24 mouse cellular contexts compared by ENCODE assay signal in genomic region chr17:56262645-56263094, GRCm38 (mm10). TPM values are rescaled to one million over a fixed set of nuclear protein-coding genes. Genes with fewer than 3 reads are reported as not detected.
DNase-seq lines count a peak whose midpoint lies in the region; ATAC-seq and TF ChIP-seq lines count a peak whose summit lies in the region.
"Had no signal": no experiment of that assay in that cellular context is flagged by ENCODE, and none has a peak within 500 bp of the region (broad histone marks: within the 10 kb centered on the region; RNA-seq: fewer than 3 reads in every experiment).

No protein-coding gene starts in this region.

- H3K27me3 ChIP-seq in limb, embryonic 13.5 days: no peaks in the 10 kb centered on the region
- H3K27me3 ChIP-seq in limb, embryonic 10.5 days (ENCODE audit: low read depth, poor library complexity, severe bottlenecking): no peaks in the 10 kb centered on the region
- H3K27me3 ChIP-seq in heart, embryonic 12.5 days (replicated peaks): no peaks in the 10 kb centered on the region
- no peaks in the 10 kb centered on the region for H3K27me3 ChIP-seq in limb, embryonic 14.5 days (ENCODE audit: control insufficient read depth, insufficient read depth, low read length)
- H3K27me3 ChIP-seq: embryonic facial prominence, embryonic 12.5 days; midbrain, embryonic 15.5 days; stomach, embryonic 15.5 days had no signal

- no peak for ATAC-seq in limb, embryonic 13.5 days (ENCODE audit: low FRiP score, low read depth)
- ATAC-seq in heart, embryonic 12.5 days (ENCODE audit: insufficient number of reproducible peaks, low FRiP score): no peak
- ATAC-seq in limb, embryonic 14.5 days (ENCODE audit: low FRiP score, low read depth): no peak
- ATAC-seq: CD4-positive, CD25-positive, alpha-beta regulatory T cell, adult 4 months; liver, postnatal 0 days; midbrain, embryonic 15.5 days had no signal

- WGBS in limb, embryonic 13.5 days: 89% methylated on average over 3 of the region's 3 CpGs
- 88% methylated on average over 3 of the region's 3 CpGs for WGBS in limb, embryonic 10.5 days
- 59% methylated on average over 3 of the region's 3 CpGs for WGBS in heart, embryonic 12.5 days
- WGBS in limb, embryonic 14.5 days: 87% methylated on average over 3 of the region's 3 CpGs

- H3K27ac ChIP-seq in limb, embryonic 13.5 days: peak overlapping the region; percentile 6; the same call in 1 of the 2 replicates
- H3K27ac ChIP-seq in limb, embryonic 10.5 days: no peak overlapping the region
- peak overlapping the region; percentile 81 for H3K27ac ChIP-seq in heart, embryonic 12.5 days (ENCODE audit: poor library complexity, severe bottlenecking)
- no peak overlapping the region for H3K27ac ChIP-seq in limb, embryonic 14.5 days (replicated peaks; ENCODE audit: low read depth, low read length)
- H3K27ac ChIP-seq: embryonic facial prominence, embryonic 12.5 days; forebrain, embryonic 10.5 days; hindbrain, embryonic 14.5 days; midbrain, embryonic 15.5 days; stomach, embryonic 15.5 days had no signal

- H3K4me1 ChIP-seq in limb, embryonic 13.5 days: peaks cover 38% of the 10 kb centered on the region
- peaks cover 29% of the 10 kb centered on the region for H3K4me1 ChIP-seq in limb, embryonic 10.5 days
- H3K4me1 ChIP-seq in heart, embryonic 12.5 days (replicated peaks): peaks cover 65% of the 10 kb centered on the region
- H3K4me1 ChIP-seq in limb, embryonic 14.5 days (ENCODE audit: control insufficient read depth, insufficient read depth, low read length): peaks cover 8% of the 10 kb centered on the region; the same call in 1 of the 2 replicates

- no peak for TF ChIP-seq POLR2A in limb, embryonic 14.5 days (IDR thresholded peaks at IDR 0.05; ENCODE audit: borderline replicate concordance, extremely low read depth, insufficient read depth, insufficient read length)

- H3K9ac ChIP-seq in limb, embryonic 13.5 days: no peak overlapping the region; the same call in 1 of the 2 replicates
- H3K9ac ChIP-seq in heart, embryonic 12.5 days: 0 out of 2 replicates have a peak overlapping the region, but pooled peaks have one; percentile 33
- H3K9ac ChIP-seq in limb, embryonic 14.5 days (ENCODE audit: low read depth, low read length, severe bottlenecking): 0 out of 2 replicates have a peak overlapping the region, but pooled peaks have one; percentile 12
- H3K9ac ChIP-seq: embryonic facial prominence, embryonic 12.5 days; hindbrain, embryonic 14.5 days; liver, postnatal 0 days; midbrain, embryonic 15.5 days; stomach, embryonic 15.5 days had no signal

- peaks cover 62% of the 10 kb centered on the region for H3K36me3 ChIP-seq in limb, embryonic 13.5 days
- H3K36me3 ChIP-seq in limb, embryonic 10.5 days: peaks cover 66% of the 10 kb centered on the region
- peaks cover 56% of the 10 kb centered on the region for H3K36me3 ChIP-seq in heart, embryonic 12.5 days
- peaks cover 47% of the 10 kb centered on the region for H3K36me3 ChIP-seq in limb, embryonic 14.5 days (ENCODE audit: control insufficient read depth, insufficient read depth, low read length)

- no peak overlapping the region for H3K4me3 ChIP-seq in limb, embryonic 13.5 days
- no peak overlapping the region for H3K4me3 ChIP-seq in limb, embryonic 10.5 days
- H3K4me3 ChIP-seq in heart, embryonic 12.5 days: no peak overlapping the region
- no peak overlapping the region for H3K4me3 ChIP-seq in limb, embryonic 14.5 days (replicated peaks; ENCODE audit: low read length)
- H3K4me3 ChIP-seq: embryonic facial prominence, embryonic 12.5 days; forebrain, embryonic 10.5 days; midbrain, embryonic 15.5 days; stomach, embryonic 15.5 days had no signal

- H3K4me2 ChIP-seq in limb, embryonic 13.5 days (replicated peaks): no peak overlapping the region
- H3K4me2 ChIP-seq in heart, embryonic 12.5 days: peak overlapping the region; percentile 3
- no peak overlapping the region for H3K4me2 ChIP-seq in limb, embryonic 14.5 days (replicated peaks; ENCODE audit: low read depth, low read length, severe bottlenecking)
- H3K4me2 ChIP-seq: embryonic facial prominence, embryonic 12.5 days; hindbrain, embryonic 14.5 days; midbrain, embryonic 15.5 days; stomach, embryonic 15.5 days had no signal

- no peak for DNase-seq in limb, embryonic 10.5 days (ENCODE audit: low spot score)
- peak; percentile 61 for DNase-seq in gastrocnemius, postnatal 10 days
- no peak for DNase-seq in limb, embryonic 14.5 days (ENCODE audit: low spot score)
- no peak for DNase-seq in layer of hippocampus, adult 8-10 months (ENCODE audit: low spot score in 2 of 2)
- no peak for DNase-seq in left cerebral cortex, adult 9 months (ENCODE audit: low spot score in 2 of 2)
- no peak for DNase-seq in urinary bladder, postnatal 4 days (ENCODE audit: low spot score in 2 of 2)
- DNase-seq: adrenal gland, postnatal 10 days; cerebellum, adult 18-20 months; kidney, adult 18-20 months; kidney, postnatal 36 days; liver, postnatal 0 days; lung, postnatal 36 days; thymus, postnatal 36 days had no signal

- no peaks in the 10 kb centered on the region for H3K9me3 ChIP-seq in limb, embryonic 13.5 days
- H3K9me3 ChIP-seq in limb, embryonic 10.5 days (replicated peaks): no peaks in the 10 kb centered on the region
- no peaks in the 10 kb centered on the region for H3K9me3 ChIP-seq in heart, embryonic 12.5 days (replicated peaks)
- no peaks in the 10 kb centered on the region for H3K9me3 ChIP-seq in limb, embryonic 14.5 days (ENCODE audit: control insufficient read depth, low read length)
- H3K9me3 ChIP-seq: embryonic facial prominence, embryonic 12.5 days; forebrain, embryonic 10.5 days; midbrain, embryonic 15.5 days; stomach, embryonic 15.5 days had no signal

RNA-seq across cellular contexts. Expression of gene Fem1a, which starts 6.1 kb away (rescaled TPM):
- 12.3 and 13.7 TPM in 2 replicates for polyA plus RNA-seq in limb, embryonic 13.5 days (2015; fragmentation: Nextera tagmentation; extraction: Ambion mirVana)
- polyA plus RNA-seq in limb, embryonic 10.5 days (2016; fragmentation: Nextera tagmentation; extraction: Ambion mirVana): 12.2 and 14.6 TPM in 2 replicates
- 10 to 100 TPM; 91.9 to 99.8 TPM for total RNA-seq in gastrocnemius, postnatal 10 days (2021)
- 19.5 and 19.9 TPM in 2 replicates for polyA plus RNA-seq in heart, embryonic 12.5 days (2016; fragmentation: Nextera tagmentation; extraction: Ambion mirVana)
- 14.5 and 18.4 TPM in 2 replicates for polyA plus RNA-seq in limb, embryonic 14.5 days (2012; rRNA removed)
- 16.0 and 17.4 TPM in 2 replicates for polyA plus RNA-seq in limb, embryonic 14.5 days (2014; fragmentation: Nextera tagmentation; extraction: Ambion mirVana)
- 10 to 100 TPM; 32.7 to 36.0 (median 35.1) TPM for total RNA-seq in layer of hippocampus, adult 8-10 months (2022)

RNA-seq across cellular contexts. Expression of gene Ticam1, which starts 13.9 kb away (rescaled TPM):
- polyA plus RNA-seq in limb, embryonic 13.5 days (2015; fragmentation: Nextera tagmentation; extraction: Ambion mirVana): 4.4 and 4.6 TPM in 2 replicates
- polyA plus RNA-seq in limb, embryonic 10.5 days (2016; fragmentation: Nextera tagmentation; extraction: Ambion mirVana): 3.0 TPM in 2 replicates
- total RNA-seq in gastrocnemius, postnatal 10 days (2021): 1 to 10 TPM; 6.6 to 6.8 TPM
- 8.6 and 9.5 TPM in 2 replicates for polyA plus RNA-seq in heart, embryonic 12.5 days (2016; fragmentation: Nextera tagmentation; extraction: Ambion mirVana)
- 12.5 and 16.5 TPM in 2 replicates for polyA plus RNA-seq in limb, embryonic 14.5 days (2012; rRNA removed)
- polyA plus RNA-seq in limb, embryonic 14.5 days (2014; fragmentation: Nextera tagmentation; extraction: Ambion mirVana): 8.2 and 8.7 TPM in 2 replicates
- 1 to 10 TPM; 6.8 to 8.8 (median 7.8) TPM for total RNA-seq in layer of hippocampus, adult 8-10 months (2022)

RNA-seq across cellular contexts. Expression of gene Plin3, which starts 30.0 kb away (rescaled TPM):
- 78.1 and 80.4 TPM in 2 replicates for polyA plus RNA-seq in limb, embryonic 13.5 days (2015; fragmentation: Nextera tagmentation; extraction: Ambion mirVana)
- polyA plus RNA-seq in limb, embryonic 10.5 days (2016; fragmentation: Nextera tagmentation; extraction: Ambion mirVana): 78.2 and 89.7 TPM in 2 replicates
- total RNA-seq in gastrocnemius, postnatal 10 days (2021): 10 to 100 TPM; 37.2 to 41.7 TPM
- polyA plus RNA-seq in heart, embryonic 12.5 days (2016; fragmentation: Nextera tagmentation; extraction: Ambion mirVana): 59.1 and 60.0 TPM in 2 replicates
- 41.0 and 44.1 TPM in 2 replicates for polyA plus RNA-seq in limb, embryonic 14.5 days (2012; rRNA removed)
- polyA plus RNA-seq in limb, embryonic 14.5 days (2014; fragmentation: Nextera tagmentation; extraction: Ambion mirVana): 90.1 and 90.3 TPM in 2 replicates
- 10 to 100 TPM; 13.2 to 22.6 (median 19.6) TPM for total RNA-seq in layer of hippocampus, adult 8-10 months (2022)

RNA-seq across cellular contexts. Expression of gene Arrdc5, which starts 37.4 kb away (rescaled TPM):
- polyA plus RNA-seq in limb, embryonic 13.5 days (2015; fragmentation: Nextera tagmentation; extraction: Ambion mirVana): not detected in 2 replicates
- not detected in 2 replicates for polyA plus RNA-seq in limb, embryonic 10.5 days (2016; fragmentation: Nextera tagmentation; extraction: Ambion mirVana)
- total RNA-seq in gastrocnemius, postnatal 10 days (2021): not detected
- not detected in 2 replicates for polyA plus RNA-seq in heart, embryonic 12.5 days (2016; fragmentation: Nextera tagmentation; extraction: Ambion mirVana)
- not detected in 2 replicates for polyA plus RNA-seq in limb, embryonic 14.5 days (2012; rRNA removed)
- polyA plus RNA-seq in limb, embryonic 14.5 days (2014; fragmentation: Nextera tagmentation; extraction: Ambion mirVana): not detected in 2 replicates
- not detected for total RNA-seq in layer of hippocampus, adult 8-10 months (2022)
- total RNA-seq: adrenal gland, postnatal 10 days; layer of hippocampus, postnatal 14 days; left cerebral cortex, postnatal 36 days had no signal
- polyA plus RNA-seq: CD4-positive, CD25-positive, alpha-beta regulatory T cell, adult 4 months; embryonic facial prominence, embryonic 12.5 days; forebrain, embryonic 10.5 days; hindbrain, embryonic 14.5 days; liver, postnatal 0 days; midbrain, embryonic 15.5 days; neural tube, embryonic 11.5 days; stomach, embryonic 15.5 days had no signal

RNA-seq across cellular contexts. Expression of gene Uhrf1, which starts 40.5 kb away (rescaled TPM):
- 136 and 146 TPM in 2 replicates for polyA plus RNA-seq in limb, embryonic 13.5 days (2015; fragmentation: Nextera tagmentation; extraction: Ambion mirVana)
- 316 and 336 TPM in 2 replicates for polyA plus RNA-seq in limb, embryonic 10.5 days (2016; fragmentation: Nextera tagmentation; extraction: Ambion mirVana)
- total RNA-seq in gastrocnemius, postnatal 10 days (2021): 10 to 100 TPM; 14.4 to 20.3 TPM
- 88.4 and 91.2 TPM in 2 replicates for polyA plus RNA-seq in heart, embryonic 12.5 days (2016; fragmentation: Nextera tagmentation; extraction: Ambion mirVana)
- 105 and 116 TPM in 2 replicates for polyA plus RNA-seq in limb, embryonic 14.5 days (2012; rRNA removed)
- polyA plus RNA-seq in limb, embryonic 14.5 days (2014; fragmentation: Nextera tagmentation; extraction: Ambion mirVana): 89.0 and 93.9 TPM in 2 replicates
- total RNA-seq in layer of hippocampus, adult 8-10 months (2022): 1 to 10 TPM in 3 of 4 experiments, under 1 TPM in 1; 0.77 to 2.5 (median 1.6) TPM

Comparison
In these comparisons a context has a peak if more than half of its experiments do, and no peak if none do; other contexts are left out.
1. H3K27ac ChIP-seq: peak in limb, embryonic 13.5 days (single experiment) and heart, embryonic 12.5 days (single experiment); none in limb, embryonic 10.5 days (single experiment) and limb, embryonic 14.5 days (single experiment).